Mouse (Mus musculus) CH12.LX (cell line): ENCODE data around the gene Stra6l. TPM values are rescaled to one million over a fixed set of nuclear protein-coding genes. Genes with fewer than 3 reads are reported as not detected.

ENCODE experiments used
- DNase-seq: peaks from one replicate; pipeline ENCODE4 v3.0.0-alpha.2; 2013; ENCODE audit errors: extremely low read depth
- H3K27ac ChIP-seq: 2 replicates; pipeline ENCODE4 v1.5.1; 2012; ENCODE audit warnings: low read depth, mild to moderate bottlenecking, control low read depth, moderate library complexity; ENCODE audit not compliant: insufficient read depth
- H3K27me3 ChIP-seq: replicated peaks from 2 replicates; pipeline ENCODE3; 2012; ENCODE audit warnings: inconsistent platforms
- H3K36me3 ChIP-seq, 2 experiments: replicated peaks in 1 of 2; 2 replicates each; pipeline versions ENCODE3 to v1.6.1; 2012; ENCODE audit warnings: inconsistent platforms in 1 of 2, low read length in 1 of 2, mild to moderate bottlenecking in 1 of 2, mixed read lengths in 1 of 2, moderate library complexity in 1 of 2; ENCODE audit not compliant: control insufficient read depth in 1 of 2, insufficient read depth in 1 of 2
- H3K4me1 ChIP-seq, 2 experiments: 2 replicates each; pipeline ENCODE4 v1.6.1; 2012; ENCODE audit warnings: inconsistent platforms in 1 of 2, moderate library complexity in 1 of 2; ENCODE audit not compliant: insufficient read depth in 2 of 2, control insufficient read depth in 1 of 2
- H3K4me2 ChIP-seq: 2 replicates; pipeline ENCODE4 v1.6.1; 2012; ENCODE audit warnings: low read depth, mild to moderate bottlenecking, control low read depth; ENCODE audit not compliant: poor library complexity, insufficient read depth, severe bottlenecking
- H3K4me3 ChIP-seq, 3 experiments: fragments of 150-350 bp in 1 of 3; sonication (generic) in 1 of 3; replicated peaks in 1 of 3; 2 replicates each; pipeline versions ENCODE3 to v1.5.1; 2011 to 2012; ENCODE audit warnings: low read depth in 2 of 3, low read length in 2 of 3, mild to moderate bottlenecking in 2 of 3, moderate library complexity in 2 of 3, control low read depth in 1 of 3, improper control_type of control experiment in 1 of 3, inconsistent platforms in 1 of 3, mixed read lengths in 1 of 3; ENCODE audit not compliant: poor library complexity in 1 of 3
- H3K79me2 ChIP-seq: replicated peaks from 2 replicates; pipeline ENCODE4 v1.6.1; 2012; ENCODE audit warnings: mild to moderate bottlenecking, moderate library complexity; ENCODE audit not compliant: control insufficient read depth, poor library complexity, insufficient read depth, severe bottlenecking; ENCODE audit errors: extremely low read depth
- H3K9ac ChIP-seq: 2 replicates; pipeline ENCODE4 v1.6.1; 2012; ENCODE audit warnings: low read depth, mild to moderate bottlenecking, control low read depth, moderate library complexity; ENCODE audit not compliant: insufficient read depth
- H3K9me3 ChIP-seq: replicated peaks from 2 replicates; pipeline ENCODE3; 2012; ENCODE audit warnings: low read length, inconsistent platforms, mixed read lengths
- CHD1 ChIP-seq: IDR thresholded peaks from 2 replicates; pipeline ENCODE4 v1.6.1; 2012; ENCODE audit warnings: low read depth, low read length, improper control_type of control experiment, inconsistent platforms
- CTCF ChIP-seq, 2 experiments: IDR thresholded peaks in 1 of 2; conservative IDR thresholded peaks in 1 of 2; 2 replicates each; pipeline ENCODE4 v1.5.1; 2011 to 2012; ENCODE audit warnings: low read depth in 2 of 2, low read length in 2 of 2, improper control_type of control experiment in 1 of 2, inconsistent platforms in 1 of 2, mild to moderate bottlenecking in 1 of 2, moderate library complexity in 1 of 2
- GABPA ChIP-seq: IDR thresholded peaks from 2 replicates; pipeline ENCODE4 v1.6.1; 2012; ENCODE audit warnings: low read depth, low read length, improper control_type of control experiment, inconsistent platforms; ENCODE audit not compliant: insufficient replicate concordance
- HCFC1 ChIP-seq: IDR thresholded peaks from 2 replicates; pipeline ENCODE4 v1.6.1; 2012; ENCODE audit warnings: low read depth, mild to moderate bottlenecking, inconsistent platforms, low read length, improper control_type of control experiment
- IRF4 ChIP-seq: IDR thresholded peaks from 2 replicates; pipeline ENCODE4 v1.6.1; 2014; ENCODE audit warnings: low read depth, mild to moderate bottlenecking, inconsistent platforms, low read length, improper control_type of control experiment
- JUN ChIP-seq: IDR thresholded peaks from 2 replicates; pipeline ENCODE4 v1.6.1; 2011; ENCODE audit warnings: low read depth, mild to moderate bottlenecking, low read length, improper control_type of control experiment, moderate library complexity; ENCODE audit not compliant: insufficient read depth
- JUND ChIP-seq: conservative IDR thresholded peaks from 2 replicates; pipeline ENCODE4 v1.6.1; 2011; ENCODE audit warnings: low read depth, low read length, improper control_type of control experiment
- MAFK ChIP-seq: IDR thresholded peaks from 2 replicates; pipeline ENCODE4 v1.6.1; 2011; ENCODE audit warnings: low read length, improper control_type of control experiment; ENCODE audit not compliant: insufficient replicate concordance
- MXI1 ChIP-seq: IDR thresholded peaks from 2 replicates; pipeline ENCODE4 v1.6.1; 2011; ENCODE audit warnings: mild to moderate bottlenecking, low read depth, low read length, improper control_type of control experiment
- POLR2A ChIP-seq: IDR thresholded peaks from 2 replicates; pipeline ENCODE4 v1.6.1; 2011; ENCODE audit warnings: low read depth, mild to moderate bottlenecking, improper control_type of control experiment, low read length
- POLR2AphosphoS2 ChIP-seq: IDR thresholded peaks from 2 replicates; pipeline ENCODE4 v1.6.1; 2011; ENCODE audit warnings: low read depth, low read length, improper control_type of control experiment
- RAD21 ChIP-seq: IDR thresholded peaks from 2 replicates; pipeline ENCODE4 v1.6.1; 2011; ENCODE audit warnings: low read depth, mild to moderate bottlenecking, low read length, improper control_type of control experiment, moderate library complexity
- RCOR1 ChIP-seq: conservative IDR thresholded peaks from 2 replicates; pipeline ENCODE4 v1.6.1; 2012; ENCODE audit warnings: low read depth, mild to moderate bottlenecking, inconsistent platforms, low read length, improper control_type of control experiment
- SIN3A ChIP-seq: IDR thresholded peaks from 2 replicates; pipeline ENCODE4 v1.6.1; 2012; ENCODE audit warnings: low read length, improper control_type of control experiment, inconsistent platforms
- SMC3 ChIP-seq: IDR thresholded peaks from 2 replicates; pipeline ENCODE4 v1.6.1; 2011; ENCODE audit warnings: low read depth, low read length, improper control_type of control experiment
- ZC3H11A ChIP-seq: IDR thresholded peaks from 2 replicates; pipeline ENCODE4 v1.6.1; 2012; ENCODE audit warnings: low read depth, mild to moderate bottlenecking, inconsistent platforms, low read length, improper control_type of control experiment
- ZNF384 ChIP-seq: IDR thresholded peaks from 2 replicates; pipeline ENCODE4 v1.6.1; 2012; ENCODE audit warnings: low read depth, low read length, improper control_type of control experiment, inconsistent platforms
- dilution Hi-C: fragments of 300-500 bp; cut with MboI; formaldehyde crosslinking; loops from 2 replicates; pipeline ENCODE4 v1.14.3; 2020; ENCODE audit warnings: low sequenced_read_pairs; ENCODE audit not compliant: extremely low pct_unique_long_range_greater_than_20kb, extremely low pct_ligation_motif_present
- in situ Hi-C: fragments of 300-500 bp; cut with MboI; formaldehyde crosslinking; loops from 3 replicates; pipeline ENCODE4 v1.14.3; 2019; ENCODE audit warnings: low sequenced_read_pairs, low pct_ligation_motif_present, low pct_unique_long_range_greater_than_20kb, mixed read lengths
- polyA plus RNA-seq: library from polyadenylated mRNA; unstranded; fragments of >175 nt; gene quantifications from 2 replicates; pipeline ENCODE4 v1.2.1, GENCODE M21; 2012; ENCODE audit warnings: low read depth; ENCODE audit not compliant: insufficient read length
- total RNA-seq, 2 experiments: library from RNA; depleted of rRNA; stranded (reverse); fragments of 300-350 nt in 1 of 2; fragments of >200 nt in 1 of 2; gene quantifications; 2 replicates each; pipeline ENCODE4 v1.2.3; 2012 to 2014

Gene Stra6l
- total and polyA plus RNA-seq, 3 experiments = 0.13 TPM; not detected in 2

DNA sequence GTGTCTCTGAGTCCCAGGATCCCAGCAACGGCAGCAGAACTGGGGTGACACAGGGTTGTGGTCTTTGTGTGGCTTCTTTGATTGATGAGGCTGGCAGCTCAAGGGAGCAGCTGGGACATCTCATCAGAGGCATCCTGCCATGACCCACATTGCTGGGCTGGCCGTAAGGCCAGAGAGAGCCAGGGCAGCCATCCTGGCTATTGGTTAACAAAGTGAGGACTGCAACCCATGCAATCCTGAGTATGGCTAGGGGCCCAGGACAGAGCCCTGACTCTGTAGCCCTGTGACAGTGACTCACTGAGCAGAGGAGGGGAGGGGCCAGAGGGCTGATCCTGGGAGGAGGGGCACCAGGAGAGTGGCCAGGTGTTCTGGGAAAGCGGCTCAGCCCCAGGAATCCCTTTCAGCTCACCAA is 3.2 kb downstream of the Stra6l start:
- Histone ChIP-seq H3K9me3 (no peaks in the 10 kb centered on the region), H3K27ac (no peak overlapping the region), H3K36me3 (no peaks in the 10 kb centered on the region), H3K9ac (no peak overlapping the region), H3K4me3 (no peak overlapping the region), H3K4me1 (peaks cover 0 to 6% of the 10 kb centered on the region in 2 experiments; a peak in 2 of 4 replicates), H3K79me2 (no peaks in the 10 kb centered on the region), H3K27me3 (peaks cover 4% of the 10 kb centered on the region), H3K4me2 (no peak overlapping the region)
- no peak for DNase-seq
- in situ Hi-C loops (no loop called here), dilution Hi-C loops (no loop called here)
- no peak for TF ChIP-seq JUN
- no peak for TF ChIP-seq CHD1
- TF ChIP-seq MXI1 = no peak
- TF ChIP-seq RAD21 = no peak
- no peak for TF ChIP-seq ZC3H11A
- no peak for TF ChIP-seq POLR2AphosphoS2
- no peak for TF ChIP-seq RCOR1
- TF ChIP-seq HCFC1 = no peak

DNA sequence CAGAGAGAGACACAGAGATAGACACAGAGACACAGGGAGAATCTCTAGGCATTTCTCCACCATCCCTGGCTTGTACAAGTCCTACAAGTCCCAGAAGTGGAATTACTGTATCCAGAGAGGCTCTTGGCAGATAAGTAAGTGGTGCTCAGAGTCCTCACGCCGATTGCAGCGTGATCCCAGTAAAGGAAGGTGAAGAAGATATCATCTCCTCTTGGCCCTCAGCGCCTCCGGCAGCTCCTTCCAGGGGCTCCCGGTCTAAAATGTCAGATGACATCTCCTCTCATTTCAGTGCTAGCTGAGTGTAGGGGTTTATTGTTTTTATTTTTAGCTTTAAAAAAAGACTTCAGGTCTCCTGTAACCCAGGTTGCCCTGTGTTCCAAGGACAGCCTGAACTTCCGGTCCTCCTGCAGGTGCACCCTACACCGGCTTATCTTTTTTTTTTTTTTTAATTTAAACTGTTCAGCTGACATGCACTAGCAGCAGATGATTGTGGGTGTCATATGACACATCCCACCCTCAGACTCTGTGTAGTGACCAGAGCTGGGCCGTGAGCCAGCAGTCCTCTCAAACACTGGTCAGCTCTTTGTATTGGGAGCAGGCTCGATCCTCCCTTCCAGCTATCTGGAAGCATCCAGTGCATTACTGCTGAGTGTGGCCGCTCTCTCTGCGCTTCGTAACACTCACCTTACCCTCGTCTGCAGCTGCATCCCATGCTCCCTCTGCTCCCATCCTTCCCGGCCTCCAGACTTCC is 5.2 kb downstream of the Stra6l start:
- dilution Hi-C loops = no loop called here
- H3K27me3 ChIP-seq = peaks cover 6% of the 10 kb centered on the region
- H3K27ac ChIP-seq = no peak overlapping the region

DNA sequence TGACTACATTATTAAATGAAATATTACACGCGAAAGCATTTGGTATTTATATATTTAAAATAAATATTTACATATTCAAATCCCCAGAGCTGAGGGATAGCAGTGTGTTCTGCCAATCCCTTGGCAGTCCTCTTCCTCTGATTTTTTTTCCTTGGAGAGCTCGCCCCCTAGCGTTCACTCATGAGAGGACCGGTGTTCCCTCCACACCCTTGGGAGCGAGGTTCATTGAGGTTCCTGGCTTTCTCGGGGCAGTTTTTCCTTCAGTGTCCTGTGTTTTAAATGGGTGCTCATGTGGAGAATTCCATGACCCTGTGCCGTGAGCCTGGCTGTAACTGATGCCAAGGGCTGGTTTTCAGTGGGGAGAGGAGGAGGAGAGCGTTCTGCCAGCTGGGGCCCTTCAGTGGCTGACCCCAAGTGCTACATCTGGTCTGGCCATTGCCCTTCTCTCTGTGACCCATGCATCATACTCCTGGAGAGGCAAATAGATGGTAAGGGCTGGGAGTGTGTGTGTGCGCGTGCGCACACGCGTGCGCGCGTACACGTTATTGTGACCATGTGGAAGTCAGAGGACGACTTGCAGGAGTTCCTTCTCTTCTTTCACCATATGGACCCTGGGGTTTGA is 7.5 kb downstream of the Stra6l start:
- Histone ChIP-seq H3K27ac (no peak overlapping the region), H3K9me3 (peaks cover 10% of the 10 kb centered on the region), H3K9ac (no peak overlapping the region), H3K79me2 (no peaks in the 10 kb centered on the region), H3K4me1 (no peaks in the 10 kb centered on the region), H3K27me3 (peaks cover 15% of the 10 kb centered on the region), H3K4me3 (no peak overlapping the region), H3K36me3 (no peaks in the 10 kb centered on the region), H3K4me2 (no peak overlapping the region)
- in situ Hi-C loops = no loop called here
- TF ChIP-seq POLR2A (no peak), SMC3 (peak; percentile 56), RAD21 (peak; percentile 83), GABPA (no peak), MAFK (no peak), JUND (no peak), CTCF (conservative IDR thresholded peaks at IDR 0.05 in 1 of 2, IDR thresholded peaks at IDR 0.05 in 1 of 2; ENCODE audit: low read depth in 2 of 2, low read length in 2 of 2) (peak; percentile 74 to 79), ZNF384 (peak; percentile 38; the same call in 1 of the 2 replicates)
- dilution Hi-C loops = no loop called here
- DNase-seq = peak; percentile 44

More for the DNA sequence above, 5.2 kb downstream of the Stra6l start:
- no peak overlapping the region for H3K4me2 ChIP-seq
- no peak for DNase-seq
- TF ChIP-seq RCOR1 = no peak
- no peak for TF ChIP-seq IRF4
- TF ChIP-seq SIN3A = no peak
- TF ChIP-seq, all 38 proteins: peak for 0
- Histone ChIP-seq H3K4me1 (no peaks in the 10 kb centered on the region), H3K9me3 (no peaks in the 10 kb centered on the region), H3K4me3 (no peak overlapping the region), H3K36me3 (no peaks in the 10 kb centered on the region), H3K79me2 (no peaks in the 10 kb centered on the region), H3K9ac (no peak overlapping the region)
- in situ Hi-C loops = no loop called here
